Mouse (Mus musculus) C2C12 (cell line): ENCODE data around the gene Gadd45b. TPM values are rescaled to one million over a fixed set of nuclear protein-coding genes. Genes with fewer than 3 reads are reported as not detected.

Experiments
- H3K27me3 ChIP-seq: one replicate; pipeline ENCODE4 v1.6.1; 2011; ENCODE audit not compliant: control insufficient read depth, insufficient read depth, insufficient read length
- H3K36me3 ChIP-seq: one replicate; pipeline ENCODE4 v1.6.1; 2011; ENCODE audit not compliant: control insufficient read depth, insufficient read depth
- H3K4me3 ChIP-seq: one replicate; pipeline ENCODE4 v1.5.1; 2011; ENCODE audit warnings: mild to moderate bottlenecking, control low read depth; ENCODE audit not compliant: poor library complexity, insufficient read depth, severe bottlenecking
- H3K79me2 ChIP-seq: one replicate; pipeline ENCODE4 v1.6.1; 2011; ENCODE audit not compliant: control insufficient read depth, insufficient read depth
- H3K79me3 ChIP-seq: one replicate; pipeline ENCODE4 v1.6.1; 2011; ENCODE audit warnings: low read depth, control low read depth
- H3ac ChIP-seq: one replicate; pipeline ENCODE3; 2011; ENCODE audit warnings: low read depth; ENCODE audit not compliant: control insufficient read depth, insufficient read length
- CEBPB ChIP-seq: IDR thresholded peaks from one replicate; pipeline ENCODE4 v1.6.1; 2011; ENCODE audit warnings: low read depth, mild to moderate bottlenecking, control low read depth, moderate library complexity
- CTCF ChIP-seq: IDR thresholded peaks from one replicate; pipeline ENCODE4 v1.5.1; 2011; ENCODE audit not compliant: control insufficient read depth, insufficient read depth, insufficient read length
- FOSL1 ChIP-seq: IDR thresholded peaks from one replicate; pipeline ENCODE4 v1.8.0; 2011; ENCODE audit warnings: mild to moderate bottlenecking, low read length; ENCODE audit not compliant: poor library complexity, insufficient read depth, severe bottlenecking
- MAX ChIP-seq: IDR thresholded peaks from one replicate; pipeline ENCODE4 v1.6.1; 2011; ENCODE audit warnings: mild to moderate bottlenecking, control low read depth
- MYOD1 ChIP-seq: IDR thresholded peaks from one replicate; pipeline ENCODE4 v1.6.1; 2011; ENCODE audit warnings: low read depth; ENCODE audit not compliant: control insufficient read depth, insufficient read length
- MYOG ChIP-seq: IDR thresholded peaks from one replicate; pipeline ENCODE4 v1.6.1; 2011; ENCODE audit not compliant: control insufficient read depth, insufficient read length; ENCODE audit errors: extremely low read depth
- USF1 ChIP-seq: IDR thresholded peaks from one replicate; pipeline ENCODE4 v1.6.1; 2011; ENCODE audit warnings: low read depth, mild to moderate bottlenecking, control low read depth, moderate library complexity
- long read RNA-seq, 2 experiments: library from polyadenylated mRNA; unstranded; transcript quantifications; one replicate each; pipeline ENCODE4 v2.0.0; 2019 to 2020
- polyA plus RNA-seq: library from polyadenylated mRNA; unstranded; fragments of >200 nt; fragmentation: generic; extraction: Trizol; gene quantifications from one replicate; pipeline ENCODE4 v1.2.1, GENCODE M21; 2012; ENCODE audit warnings: missing spikeins

The Gadd45b gene
- polyA plus RNA-seq = 37.2 TPM
- long read RNA-seq, experiment 1, transcript Gadd45b-201 (4 exons, 1,284 nt) = major isoform, 9 of 10 reads
- long read RNA-seq, experiment 1, partial matches to known transcripts = 0 of 10 reads
- long read RNA-seq, experiment 1, other reads (novel, unspliced or antisense) = 0 of 10 reads
- long read RNA-seq, experiment 2, transcript Gadd45b-201 (4 exons, 1,284 nt) = major isoform, 16 of 17 reads
- long read RNA-seq, experiment 2, partial matches to known transcripts = 0 of 17 reads
- long read RNA-seq, experiment 2, other reads (novel, unspliced or antisense) = 1 of 17 reads

DNA sequence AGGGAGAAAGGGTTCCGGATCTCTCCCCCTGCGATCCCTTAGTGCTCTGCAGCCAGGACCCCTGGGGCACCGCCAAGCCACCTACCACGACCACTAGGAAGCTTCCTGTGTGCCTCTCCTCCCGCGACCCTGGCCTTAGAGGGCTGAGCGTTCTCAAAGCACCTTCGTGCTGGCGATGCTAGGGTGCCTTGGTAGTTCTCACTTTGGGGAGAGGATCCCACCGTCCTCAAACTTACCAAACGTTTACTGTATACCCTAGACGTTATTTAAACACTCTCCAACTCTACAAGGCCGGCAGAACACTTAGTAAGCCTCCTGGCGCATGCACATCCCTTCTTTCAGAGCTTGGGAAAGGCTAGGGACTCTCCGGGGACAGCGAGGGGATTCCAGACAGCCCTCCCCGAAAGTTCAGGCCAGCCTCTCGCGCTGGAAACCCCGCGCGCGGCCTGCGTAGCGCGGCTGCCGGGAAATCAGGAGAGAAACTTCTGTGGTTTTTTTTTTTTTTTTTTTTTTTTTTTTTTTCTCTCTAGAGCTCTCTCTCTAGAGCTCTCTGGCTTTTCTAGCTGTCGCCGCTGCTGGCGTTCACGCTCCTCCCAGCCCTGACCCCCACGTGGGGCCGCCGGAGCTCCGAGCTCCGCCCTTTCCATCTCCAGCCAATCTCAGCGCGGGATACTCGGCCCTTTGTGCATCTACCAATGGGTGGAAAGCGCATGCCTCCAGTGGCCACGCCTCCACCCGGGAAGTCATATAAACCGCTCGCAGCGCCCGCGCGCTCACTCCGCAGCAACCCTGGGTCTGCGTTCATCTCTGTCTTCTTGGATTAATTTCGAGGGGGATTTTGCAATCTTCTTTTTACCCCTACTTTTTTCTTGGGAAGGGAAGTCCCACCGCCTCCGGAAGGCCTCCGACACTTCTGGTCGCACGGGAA is at the start of gene Gadd45b:
Gene Gadd45b (plus strand): TSS at position 775 of the 928 bp plus-strand sequence.
- TF ChIP-seq CTCF (no peak), CEBPB (peak; percentile 66), MYOD1 (no peak), FOSL1 (no peak), MYOG (no peak), MAX (peak; percentile 66), USF1 (peak; percentile 62)

GRCm38 (mm10) chr10:80880131-80880641 is 49.7 kb upstream of the Gadd45b start:
- Histone ChIP-seq H3K79me3 (no peaks in the 10 kb centered on the region), H3K36me3 (no peaks in the 10 kb centered on the region), H3K27me3 (peaks cover 4% of the 10 kb centered on the region), H3ac (no peak overlapping the region), H3K4me3 (no peak overlapping the region), H3K79me2 (no peaks in the 10 kb centered on the region)
- TF ChIP-seq MAX (peak; percentile 96), CTCF (peak; percentile 90), USF1 (peak; percentile 84), CEBPB (no peak)

More for the DNA sequence above, at the start of gene Gadd45b:
- peak within 1 kb of the TSS; percentile 80 for H3ac ChIP-seq
- no peaks in the 10 kb centered on the region for H3K27me3 ChIP-seq
- H3K4me3 ChIP-seq = peak within 1 kb of the TSS; percentile 95
- H3K79me2 ChIP-seq = peaks cover 19% of the 10 kb centered on the region
- H3K79me3 ChIP-seq = peaks cover 9% of the 10 kb centered on the region
- H3K36me3 ChIP-seq = peaks cover 6% of the 10 kb centered on the region

DNA sequence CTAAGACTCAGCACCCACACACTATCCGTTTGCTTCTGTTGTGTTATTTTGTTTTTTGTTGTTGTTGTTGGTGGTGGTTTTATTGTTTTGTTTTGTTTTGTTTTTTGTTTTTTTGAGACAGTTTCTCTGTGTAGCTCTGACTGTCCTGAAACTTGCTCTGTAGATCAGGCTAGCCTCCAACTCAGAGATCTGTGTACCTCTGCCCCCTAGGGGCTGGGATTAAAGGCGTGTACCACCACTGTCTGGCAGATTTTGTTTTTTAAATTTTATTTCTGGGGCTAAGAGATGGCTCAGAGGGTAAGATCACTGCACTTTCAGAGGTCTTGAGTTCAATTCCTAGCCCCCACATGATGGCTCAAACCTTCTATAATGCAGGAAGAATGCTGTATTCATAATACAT is 49.0 kb upstream of the Gadd45b start:
- no peak overlapping the region for H3ac ChIP-seq
- no peaks in the 10 kb centered on the region for H3K79me3 ChIP-seq
- H3K4me3 ChIP-seq = no peak overlapping the region
- TF ChIP-seq MYOG = no peak
- no peak for TF ChIP-seq MYOD1
- no peak for TF ChIP-seq USF1
- TF ChIP-seq CTCF = no peak
- no peak for TF ChIP-seq CEBPB
- no peak for TF ChIP-seq MAX
- no peaks in the 10 kb centered on the region for H3K79me2 ChIP-seq
- peaks cover 7% of the 10 kb centered on the region for H3K27me3 ChIP-seq
- H3K36me3 ChIP-seq = no peaks in the 10 kb centered on the region

GRCm38 (mm10) chr10:80881301-80881700 is 48.6 kb upstream of the Gadd45b start:
- no peak overlapping the region for H3ac ChIP-seq

DNA sequence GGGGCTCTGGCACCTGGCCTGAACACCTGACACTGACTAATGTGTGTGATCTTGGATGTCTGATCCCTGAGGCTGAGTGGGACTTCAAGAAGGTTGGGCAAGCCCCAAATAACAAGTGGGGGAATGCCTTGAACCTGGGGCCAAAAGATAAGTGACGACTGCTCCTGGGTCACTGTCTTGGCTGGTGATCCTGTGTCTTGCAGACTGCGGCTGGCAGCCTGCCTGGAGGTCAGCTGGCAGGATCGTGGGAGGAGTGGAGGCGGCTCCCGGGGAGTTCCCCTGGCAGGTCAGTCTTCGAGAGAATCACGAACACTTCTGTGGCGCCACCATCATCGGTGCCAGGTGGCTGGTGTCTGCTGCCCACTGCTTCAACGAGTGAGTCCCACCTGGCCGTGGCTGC is 42.7 kb upstream of the Gadd45b start:
- Histone ChIP-seq H3K36me3 (no peaks in the 10 kb centered on the region), H3K27me3 (peaks cover 23% of the 10 kb centered on the region), H3K79me3 (no peaks in the 10 kb centered on the region), H3ac (no peak overlapping the region), H3K79me2 (no peaks in the 10 kb centered on the region), H3K4me3 (no peak overlapping the region)
- no peak for TF ChIP-seq FOSL1

More at GRCm38 (mm10) chr10:80881301-80881700, 48.6 kb upstream of the Gadd45b start:
- Histone ChIP-seq H3K36me3 (no peaks in the 10 kb centered on the region), H3K79me2 (no peaks in the 10 kb centered on the region), H3K79me3 (no peaks in the 10 kb centered on the region), H3K27me3 (peaks cover 7% of the 10 kb centered on the region), H3K4me3 (no peak overlapping the region)
- TF ChIP-seq MYOD1 = no peak
- TF ChIP-seq CTCF = peak; percentile 92

DNA sequence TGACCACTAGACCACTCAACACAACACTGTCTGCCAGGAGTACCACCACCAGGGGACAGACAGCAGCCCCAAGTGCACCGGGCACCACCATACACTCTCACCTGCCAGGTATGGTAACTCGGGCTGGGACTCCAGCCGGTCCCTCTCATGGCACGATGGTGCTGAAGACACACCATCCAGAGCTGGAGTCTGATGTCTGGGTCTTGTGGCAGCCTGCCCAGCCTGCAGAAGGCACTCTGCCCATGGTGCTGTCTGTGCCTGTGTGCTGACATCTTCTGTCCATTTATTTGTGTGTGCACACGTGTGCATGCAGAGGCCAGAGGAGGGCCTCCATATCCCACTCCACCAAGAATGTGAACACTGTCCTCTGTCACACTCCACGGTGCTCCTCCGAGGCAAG is 34.8 kb upstream of the Gadd45b start:
- Histone ChIP-seq H3K79me3 (peaks cover 17% of the 10 kb centered on the region), H3K27me3 (peaks cover 8% of the 10 kb centered on the region), H3K4me3 (no peak overlapping the region), H3K36me3 (peaks cover 19% of the 10 kb centered on the region), H3K79me2 (peaks cover 23% of the 10 kb centered on the region), H3ac (no peak overlapping the region)
- TF ChIP-seq USF1 (no peak), CTCF (no peak), MYOG (no peak), MYOD1 (no peak), FOSL1 (no peak), CEBPB (no peak), MAX (no peak)
